8 mouse cellular contexts compared by ENCODE assay signal in genomic region chr4:62780409-62780808, GRCm38 (mm10).
DNase-seq lines count a peak whose midpoint lies in the region; ATAC-seq and TF ChIP-seq lines count a peak whose summit lies in the region.

No protein-coding gene starts in this region.

- under 1% methylated on average over 15 of the region's 15 CpGs for WGBS in embryonic facial prominence, embryonic 12.5 days
- WGBS in limb, embryonic 13.5 days = 2% methylated on average over 15 of the region's 15 CpGs
- WGBS in midbrain, embryonic 16.5 days = 1% methylated on average over 15 of the region's 15 CpGs
- 1% methylated on average over 15 of the region's 15 CpGs for WGBS in spleen, adult 2 months

- H3K4me2 ChIP-seq in embryonic facial prominence, embryonic 12.5 days (replicated peaks) = peak overlapping the region; percentile 74
- peak overlapping the region; percentile 67 for H3K4me2 ChIP-seq in limb, embryonic 13.5 days (replicated peaks)
- H3K4me2 ChIP-seq in midbrain, embryonic 16.5 days (ENCODE audit: low read length) = peak overlapping the region; percentile 51

- no peak overlapping the region for H3K27ac ChIP-seq in embryonic facial prominence, embryonic 12.5 days
- H3K27ac ChIP-seq in limb, embryonic 13.5 days = no peak overlapping the region
- H3K27ac ChIP-seq in midbrain, embryonic 16.5 days (ENCODE audit: low read length) = peak overlapping the region; percentile 68
- H3K27ac ChIP-seq in spleen, adult 2 months (ENCODE audit: insufficient read depth, low read length) = no peak overlapping the region

- peak overlapping the region; percentile 7 for H3K9ac ChIP-seq in embryonic facial prominence, embryonic 12.5 days
- H3K9ac ChIP-seq in limb, embryonic 13.5 days = no peak overlapping the region
- H3K9ac ChIP-seq in midbrain, embryonic 16.5 days (ENCODE audit: low read depth, low read length) = peak overlapping the region; percentile 63

- peak; percentile 86 for DNase-seq in 3T3-L1 (ENCODE audit: low read depth, low spot score)
- DNase-seq in adrenal gland, postnatal 36 days = peak; percentile 90
- peak; percentile 67 to 75 for DNase-seq in heart, adult 9 months (ENCODE audit: low spot score in 2 of 2)
- DNase-seq in kidney, adult 9 months = peak; percentile 83
- DNase-seq in spleen, adult 2 months (ENCODE audit: low read depth in 1 of 2, low spot score in 2 of 2) = peak; percentile 56 to 84

- TF ChIP-seq POLR2A in spleen, adult 2 months (IDR thresholded peaks at IDR 0.05; ENCODE audit: low read depth, low read length) = no peak

- no peaks in the 10 kb centered on the region for H3K36me3 ChIP-seq in embryonic facial prominence, embryonic 12.5 days
- no peaks in the 10 kb centered on the region for H3K36me3 ChIP-seq in limb, embryonic 13.5 days
- no peaks in the 10 kb centered on the region for H3K36me3 ChIP-seq in midbrain, embryonic 16.5 days (ENCODE audit: control insufficient read depth, insufficient read depth, low read length)
- no peaks in the 10 kb centered on the region for H3K36me3 ChIP-seq in spleen, adult 2 months (ENCODE audit: control insufficient read depth, insufficient read depth, low read length)

- peaks cover 5% of the 10 kb centered on the region; the same call in 1 of the 2 replicates for H3K4me1 ChIP-seq in embryonic facial prominence, embryonic 12.5 days
- H3K4me1 ChIP-seq in limb, embryonic 13.5 days = peaks cover 8% of the 10 kb centered on the region
- H3K4me1 ChIP-seq in midbrain, embryonic 16.5 days (ENCODE audit: control insufficient read depth, insufficient read depth, low read length) = peaks cover 6% of the 10 kb centered on the region; the same call in 1 of the 2 replicates
- peaks cover 11% of the 10 kb centered on the region for H3K4me1 ChIP-seq in spleen, adult 2 months (ENCODE audit: control insufficient read depth, insufficient read depth, insufficient read length)

- H3K9me3 ChIP-seq in embryonic facial prominence, embryonic 12.5 days = no peaks in the 10 kb centered on the region
- H3K9me3 ChIP-seq in limb, embryonic 13.5 days = no peaks in the 10 kb centered on the region
- no peaks in the 10 kb centered on the region for H3K9me3 ChIP-seq in midbrain, embryonic 16.5 days (replicated peaks; ENCODE audit: control insufficient read depth, low read length, poor library complexity, severe bottlenecking)

- peak overlapping the region; percentile 37 for H3K4me3 ChIP-seq in embryonic facial prominence, embryonic 12.5 days
- peak overlapping the region; percentile 41 for H3K4me3 ChIP-seq in limb, embryonic 13.5 days
- H3K4me3 ChIP-seq in midbrain, embryonic 16.5 days (ENCODE audit: low read depth, low read length) = peak overlapping the region; percentile 45
- peak overlapping the region; percentile 48 for H3K4me3 ChIP-seq in spleen, adult 2 months (ENCODE audit: extremely low read depth, insufficient read depth, insufficient read length)

- peak; percentile 31; the same call in 1 of the 2 replicates for ATAC-seq in embryonic facial prominence, embryonic 12.5 days (ENCODE audit: insufficient number of reproducible peaks, insufficient read depth, low FRiP score, low TSS enrichment)
- ATAC-seq in limb, embryonic 13.5 days (ENCODE audit: low FRiP score, low read depth) = peak; percentile 86
- peak; percentile 96 for ATAC-seq in midbrain, embryonic 16.5 days

- peaks cover 7% of the 10 kb centered on the region; the same call in 1 of the 2 replicates for H3K27me3 ChIP-seq in embryonic facial prominence, embryonic 12.5 days
- peaks cover 31% of the 10 kb centered on the region for H3K27me3 ChIP-seq in limb, embryonic 13.5 days
- H3K27me3 ChIP-seq in midbrain, embryonic 16.5 days (ENCODE audit: control insufficient read depth, insufficient read depth, low read depth, low read length) = no peaks in the 10 kb centered on the region
- no peaks in the 10 kb centered on the region for H3K27me3 ChIP-seq in spleen, adult 2 months (ENCODE audit: control insufficient read depth, insufficient read depth, low read length)

- TF ChIP-seq CTCF in spleen, adult 2 months (IDR thresholded peaks at IDR 0.05; ENCODE audit: extremely low read depth, insufficient read depth, insufficient read length, insufficient replicate concordance) = peak; percentile 86

Comparison
In these comparisons a context has a peak if more than half of its experiments do, and no peak if none do; other contexts are left out.
1. ATAC-seq: peak in every context shown above with its lines; median percentile 96 in midbrain, embryonic 16.5 days; 86 in limb, embryonic 13.5 days; 31 in embryonic facial prominence, embryonic 12.5 days.